Mouse (Mus musculus): ENCODE data around the gene Chordc1. TPM values are rescaled to one million over a fixed set of nuclear protein-coding genes. Genes with fewer than 3 reads are reported as not detected.
A peak's percentile ranks its signal among the peaks of the same experiment; 100 is the strongest.
"Not testable (repeated sequence)": the region's sequence is repeated elsewhere in the genome, so short reads cannot be mapped to it uniquely, and the experiment has no call there.

Gene Chordc1
- 43.9 and 49.4 TPM in 2 replicates for total RNA-seq (2014; rRNA removed)
- polyA plus RNA-seq (2015; fragmentation: Nextera tagmentation; extraction: Ambion mirVana): 56.1 and 60.6 TPM in 2 replicates

GRCm38 (mm10) chr9:18291571-18292429 is at the start of gene Chordc1:
Chordc1 (plus strand) TSS chr9:18292125.
- ATAC-seq (ENCODE audit: low FRiP score): peak; percentile 100
- peak; percentile 99 for DNase-seq (ENCODE audit: low spot score)
- TF ChIP-seq CTCF (IDR thresholded peaks at IDR 0.05): peak; percentile 40
- H3K27ac ChIP-seq (ENCODE audit: low read depth, low read length): peak within 1 kb of the TSS; percentile 87
- H3K4me1 ChIP-seq (ENCODE audit: insufficient read depth, low read length): peaks cover 6% of the 10 kb centered on the region; the same call in 1 of the 2 replicates
- no peaks in the 10 kb centered on the region for H3K27me3 ChIP-seq (ENCODE audit: insufficient read depth, low read length)
- H3K36me3 ChIP-seq (ENCODE audit: insufficient read depth, low read length): no peaks in the 10 kb centered on the region
- peak within 1 kb of the TSS; percentile 98 for H3K9ac ChIP-seq (replicated peaks; ENCODE audit: low read length, poor library complexity, severe bottlenecking)
- H3K9me3 ChIP-seq (ENCODE audit: low read length): no peaks in the 10 kb centered on the region
- H3K4me3 ChIP-seq (ENCODE audit: low read depth, low read length): peak within 1 kb of the TSS; percentile 95
- peak within 1 kb of the TSS; percentile 84 for H3K4me2 ChIP-seq (ENCODE audit: low read depth, low read length, poor library complexity, severe bottlenecking)
- WGBS: 2% methylated on average over 49 of the region's 49 CpGs

DNA sequence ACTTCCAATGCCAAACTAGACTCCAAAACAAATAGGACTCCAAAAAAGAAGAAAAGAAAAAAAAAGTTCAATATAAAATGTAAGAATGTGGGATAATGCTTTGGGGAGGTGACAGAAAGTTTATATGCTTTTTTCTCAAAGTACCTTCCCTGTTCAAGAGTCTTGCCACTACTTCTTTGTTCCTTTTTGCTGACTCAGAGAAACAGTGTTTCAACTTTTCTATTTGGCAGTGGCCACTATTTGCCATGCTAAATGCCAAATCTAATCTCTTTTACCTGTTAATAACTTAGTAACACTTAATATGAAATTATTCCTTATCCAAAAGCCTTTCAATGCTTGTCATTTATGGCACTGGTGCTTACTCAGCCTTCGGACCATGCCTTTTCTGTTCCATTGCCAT is 16.0 kb upstream of the Chordc1 start:
- WGBS: 88% methylated on average over 1 of the region's 1 CpGs
- Histone ChIP-seq H3K4me3 (ENCODE audit: low read depth, low read length) (no peak overlapping the region), H3K27me3 (ENCODE audit: insufficient read depth, low read length) (no peaks in the 10 kb centered on the region)

DNA sequence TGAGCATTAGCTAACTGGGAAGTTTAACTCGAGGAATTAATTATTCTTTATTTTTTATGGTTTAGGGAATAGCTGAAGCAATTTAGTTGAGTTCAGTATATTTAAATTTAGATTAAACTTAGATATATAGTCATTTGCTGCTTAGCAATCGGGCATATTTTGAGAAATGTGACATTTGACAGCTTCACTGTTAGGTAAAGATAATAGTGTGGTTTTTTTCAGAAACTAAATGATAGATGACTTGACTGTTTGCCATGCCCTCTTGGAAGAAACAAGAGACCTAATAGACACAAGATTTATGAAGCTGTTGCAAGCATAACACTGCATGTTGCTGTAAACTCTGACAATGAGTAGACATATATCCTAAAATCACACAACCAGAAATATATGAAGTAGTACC is 15.1 kb upstream of the Chordc1 start:
- Histone ChIP-seq H3K9me3 (ENCODE audit: low read length) (no peaks in the 10 kb centered on the region), H3K4me3 (ENCODE audit: low read depth, low read length) (no peak overlapping the region), H3K36me3 (ENCODE audit: insufficient read depth, low read length) (no peaks in the 10 kb centered on the region), H3K4me2 (ENCODE audit: low read depth, low read length, poor library complexity, severe bottlenecking) (no peak overlapping the region), H3K27me3 (ENCODE audit: insufficient read depth, low read length) (no peaks in the 10 kb centered on the region), H3K27ac (ENCODE audit: low read depth, low read length) (no peak overlapping the region), H3K9ac (replicated peaks; ENCODE audit: low read length, poor library complexity, severe bottlenecking) (no peak overlapping the region), H3K4me1 (ENCODE audit: insufficient read depth, low read length) (no peaks in the 10 kb centered on the region)
- WGBS: 60% methylated on average over 2 of the region's 2 CpGs
- DNase-seq (ENCODE audit: low spot score) (no peak), ATAC-seq (ENCODE audit: low FRiP score) (no peak)
- no peak for TF ChIP-seq CTCF (IDR thresholded peaks at IDR 0.05)

More for the DNA sequence above, 16.0 kb upstream of the Chordc1 start:
- Histone ChIP-seq H3K4me2 (ENCODE audit: low read depth, low read length, poor library complexity, severe bottlenecking) (no peak overlapping the region), H3K9me3 (ENCODE audit: low read length) (no peaks in the 10 kb centered on the region), H3K27ac (ENCODE audit: low read depth, low read length) (no peak overlapping the region), H3K9ac (replicated peaks; ENCODE audit: low read length, poor library complexity, severe bottlenecking) (no peak overlapping the region), H3K4me1 (ENCODE audit: insufficient read depth, low read length) (no peaks in the 10 kb centered on the region), H3K36me3 (ENCODE audit: insufficient read depth, low read length) (no peaks in the 10 kb centered on the region)
- DNase-seq (ENCODE audit: low spot score) (no peak), ATAC-seq (ENCODE audit: low FRiP score) (no peak)
- TF ChIP-seq CTCF (IDR thresholded peaks at IDR 0.05): no peak

GRCm38 (mm10) chr9:18277497-18277896 is 14.4 kb upstream of the Chordc1 start:
- WGBS: 41% methylated on average over 1 of the region's 1 CpGs
- Histone ChIP-seq H3K9ac (replicated peaks; ENCODE audit: low read length, poor library complexity, severe bottlenecking) (no peak overlapping the region), H3K4me3 (ENCODE audit: low read depth, low read length) (no peak overlapping the region), H3K27ac (ENCODE audit: low read depth, low read length) (no peak overlapping the region), H3K36me3 (ENCODE audit: insufficient read depth, low read length) (no peaks in the 10 kb centered on the region), H3K4me2 (ENCODE audit: low read depth, low read length, poor library complexity, severe bottlenecking) (no peak overlapping the region), H3K4me1 (ENCODE audit: insufficient read depth, low read length) (no peaks in the 10 kb centered on the region), H3K9me3 (ENCODE audit: low read length) (no peaks in the 10 kb centered on the region), H3K27me3 (ENCODE audit: insufficient read depth, low read length) (no peaks in the 10 kb centered on the region)
- ATAC-seq (ENCODE audit: low FRiP score): 0 out of 2 replicates have a peak, but pooled peaks have one; percentile 66
- TF ChIP-seq CTCF (IDR thresholded peaks at IDR 0.05): peak; percentile 74
- peak; percentile 64 for DNase-seq (ENCODE audit: low spot score)

DNA sequence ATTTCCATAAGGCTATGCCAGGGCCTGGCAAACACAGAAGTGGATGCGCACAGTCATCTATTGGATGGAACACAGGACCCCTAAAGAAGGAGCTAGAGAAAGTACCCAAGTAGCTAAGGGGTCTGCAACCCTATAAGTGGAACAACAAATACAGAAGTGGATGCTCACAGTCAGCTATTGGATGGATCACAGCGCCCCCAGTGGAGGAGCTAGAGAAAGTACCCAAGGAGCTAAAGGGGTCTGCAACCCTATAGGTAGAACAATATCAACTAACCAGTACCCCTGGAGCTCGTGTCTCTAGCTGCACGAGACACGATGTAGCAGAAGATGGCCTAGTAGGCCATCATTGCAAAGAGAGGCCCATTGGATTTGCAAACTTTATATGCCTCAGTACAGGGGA is 13.2 kb upstream of the Chordc1 start:
- ATAC-seq (ENCODE audit: low FRiP score); H3K4me3 ChIP-seq (ENCODE audit: low read depth, low read length); H3K9ac ChIP-seq (replicated peaks; ENCODE audit: low read length, poor library complexity, severe bottlenecking); H3K27ac ChIP-seq (ENCODE audit: low read depth, low read length); H3K36me3 ChIP-seq (ENCODE audit: insufficient read depth, low read length); H3K4me1 ChIP-seq (ENCODE audit: insufficient read depth, low read length); DNase-seq (ENCODE audit: low spot score); H3K4me2 ChIP-seq (ENCODE audit: low read depth, low read length, poor library complexity, severe bottlenecking); H3K9me3 ChIP-seq (ENCODE audit: low read length); H3K27me3 ChIP-seq (ENCODE audit: insufficient read depth, low read length): not testable (repeated sequence)
- 28% methylated on average over 5 of the region's 5 CpGs for WGBS
- TF ChIP-seq CTCF (IDR thresholded peaks at IDR 0.05): peak; percentile 65

DNA sequence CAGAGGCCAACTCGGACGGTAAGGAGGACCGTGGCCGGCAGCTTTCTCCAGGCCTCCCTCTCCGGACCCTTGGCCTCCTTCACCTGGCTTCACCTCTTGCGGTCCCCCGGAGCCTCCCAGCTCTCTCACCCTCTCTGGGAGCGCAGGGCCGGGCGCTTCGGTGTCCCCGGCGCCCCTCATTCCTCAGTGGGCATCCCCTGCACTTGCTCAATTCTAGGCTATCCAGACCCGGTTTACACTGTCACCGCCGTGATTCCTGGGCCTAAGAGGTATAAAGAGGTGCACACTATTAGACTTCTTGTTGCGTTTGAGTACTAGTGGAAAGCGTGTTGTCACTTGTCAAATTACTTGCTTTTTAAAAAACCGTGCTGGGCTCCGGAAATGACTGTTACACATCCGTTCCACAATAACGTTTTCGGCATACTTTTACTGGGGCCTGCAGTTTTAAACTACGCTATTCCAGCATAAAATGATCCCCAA is 558 bp downstream of the Chordc1 start:
- 2% methylated on average over 24 of the region's 24 CpGs for WGBS
- TF ChIP-seq CTCF (IDR thresholded peaks at IDR 0.05): no peak
- peak overlapping the region; percentile 87 for H3K27ac ChIP-seq (ENCODE audit: low read depth, low read length)
- H3K36me3 ChIP-seq (ENCODE audit: insufficient read depth, low read length): no peaks in the 10 kb centered on the region
- no peaks in the 10 kb centered on the region for H3K27me3 ChIP-seq (ENCODE audit: insufficient read depth, low read length)
- H3K9ac ChIP-seq (replicated peaks; ENCODE audit: low read length, poor library complexity, severe bottlenecking): peak overlapping the region; percentile 98
- ATAC-seq (ENCODE audit: low FRiP score): peak; percentile 63; the same call in 1 of the 2 replicates
- peak overlapping the region; percentile 84 for H3K4me2 ChIP-seq (ENCODE audit: low read depth, low read length, poor library complexity, severe bottlenecking)
- H3K9me3 ChIP-seq (ENCODE audit: low read length): no peaks in the 10 kb centered on the region
- peak; percentile 1 for DNase-seq (ENCODE audit: low spot score)
- H3K4me3 ChIP-seq (ENCODE audit: low read depth, low read length): peak overlapping the region; percentile 95
- H3K4me1 ChIP-seq (ENCODE audit: insufficient read depth, low read length): peaks cover 6% of the 10 kb centered on the region; the same call in 1 of the 2 replicates

All from midbrain, postnatal 0 days (tissue).